Mouse (Mus musculus) cerebellum, adult 2 months (tissue): ENCODE measurements around the gene Pttg1ip.

Source experiments
- CTCF ChIP-seq: fragments of 200-500 bp; IDR thresholded peaks from 2 replicates; pipeline ENCODE4 v1.5.1; 2011; ENCODE audit warnings: low read depth, mild to moderate bottlenecking, control low read depth, low read length, moderate library complexity, borderline replicate concordance; ENCODE audit not compliant: insufficient read depth
- POLR2A ChIP-seq: fragments of 200-500 bp; IDR thresholded peaks from 2 replicates; pipeline ENCODE4 v1.6.1; 2011; ENCODE audit warnings: low read length, control low read depth, borderline replicate concordance; ENCODE audit not compliant: insufficient read depth

GRCm38 (mm10) chr10:77591546-77591945 is 10.0 kb downstream of the Pttg1ip start:
- TF ChIP-seq POLR2A (no peak), CTCF (no peak)
